Mouse (Mus musculus): Measurements from ENCODE around the gene Cdc42ep4. TPM values are rescaled to one million over a fixed set of nuclear protein-coding genes. Genes with fewer than 3 reads are reported as not detected.

Gene Cdc42ep4
- polyA plus RNA-seq, 1 experiment from 2014 or later = 24.3 TPM

- H3K27ac ChIP-seq (ENCODE audit: poor library complexity, severe bottlenecking) = no peak overlapping the region
- no peaks in the 10 kb centered on the region for H3K9me3 ChIP-seq (replicated peaks)
- ATAC-seq (ENCODE audit: insufficient number of reproducible peaks, low FRiP score) = no peak
- no peaks in the 10 kb centered on the region for H3K27me3 ChIP-seq (replicated peaks)
- 81% methylated on average over 11 of the region's 11 CpGs for WGBS
- no peaks in the 10 kb centered on the region for H3K36me3 ChIP-seq
- H3K9ac ChIP-seq = no peak overlapping the region
- no peak overlapping the region for H3K4me3 ChIP-seq
- no peak overlapping the region for H3K4me2 ChIP-seq
- H3K4me1 ChIP-seq (replicated peaks) = peaks cover 53% of the 10 kb centered on the region
Observed at GRCm38 (mm10) chr11:113787009-113787408, 35.3 kb upstream of the Cdc42ep4 start.

DNA sequence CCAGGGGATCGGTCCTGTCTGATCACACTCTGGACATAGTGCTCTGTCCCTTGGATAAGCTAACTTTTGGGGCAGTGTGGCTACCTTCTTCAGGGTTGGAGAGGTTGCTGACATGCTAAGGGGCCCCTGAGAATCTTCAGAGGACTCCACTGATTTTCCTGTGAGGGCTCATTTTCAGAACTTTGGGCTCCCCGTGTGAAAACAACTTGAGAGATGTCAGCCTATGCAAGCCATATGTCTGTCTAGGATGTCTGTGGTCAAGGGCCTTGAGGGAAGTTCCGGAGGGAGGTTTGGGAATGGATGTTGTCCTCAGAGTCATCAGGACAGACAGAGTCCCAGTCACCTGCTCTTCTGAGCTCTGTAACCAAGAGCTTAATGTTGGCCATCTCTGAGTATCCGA is 34.7 kb upstream of the Cdc42ep4 start:
- Histone ChIP-seq H3K36me3 (no peaks in the 10 kb centered on the region), H3K4me3 (no peak overlapping the region), H3K4me1 (replicated peaks) (peaks cover 51% of the 10 kb centered on the region), H3K27ac (ENCODE audit: poor library complexity, severe bottlenecking) (peak overlapping the region; percentile 80), H3K27me3 (replicated peaks) (no peaks in the 10 kb centered on the region), H3K9ac (peak overlapping the region; percentile 63; the same call in 1 of the 2 replicates), H3K9me3 (replicated peaks) (no peaks in the 10 kb centered on the region), H3K4me2 (peak overlapping the region; percentile 86)
- no peak for ATAC-seq (ENCODE audit: insufficient number of reproducible peaks, low FRiP score)
- WGBS = 43% methylated on average over 4 of the region's 4 CpGs

- WGBS = under 1% methylated on average over 19 of the region's 19 CpGs
- Histone ChIP-seq H3K9ac (peak overlapping the region; percentile 63), H3K27ac (ENCODE audit: poor library complexity, severe bottlenecking) (peak overlapping the region; percentile 80), H3K36me3 (no peaks in the 10 kb centered on the region), H3K9me3 (replicated peaks) (no peaks in the 10 kb centered on the region), H3K27me3 (replicated peaks) (no peaks in the 10 kb centered on the region), H3K4me1 (replicated peaks) (peaks cover 51% of the 10 kb centered on the region), H3K4me2 (peak overlapping the region; percentile 86), H3K4me3 (peak overlapping the region; percentile 40)
- peak; percentile 88 for ATAC-seq (ENCODE audit: insufficient number of reproducible peaks, low FRiP score)
Observed at GRCm38 (mm10) chr11:113785406-113786171, 33.9 kb upstream of the Cdc42ep4 start.

DNA sequence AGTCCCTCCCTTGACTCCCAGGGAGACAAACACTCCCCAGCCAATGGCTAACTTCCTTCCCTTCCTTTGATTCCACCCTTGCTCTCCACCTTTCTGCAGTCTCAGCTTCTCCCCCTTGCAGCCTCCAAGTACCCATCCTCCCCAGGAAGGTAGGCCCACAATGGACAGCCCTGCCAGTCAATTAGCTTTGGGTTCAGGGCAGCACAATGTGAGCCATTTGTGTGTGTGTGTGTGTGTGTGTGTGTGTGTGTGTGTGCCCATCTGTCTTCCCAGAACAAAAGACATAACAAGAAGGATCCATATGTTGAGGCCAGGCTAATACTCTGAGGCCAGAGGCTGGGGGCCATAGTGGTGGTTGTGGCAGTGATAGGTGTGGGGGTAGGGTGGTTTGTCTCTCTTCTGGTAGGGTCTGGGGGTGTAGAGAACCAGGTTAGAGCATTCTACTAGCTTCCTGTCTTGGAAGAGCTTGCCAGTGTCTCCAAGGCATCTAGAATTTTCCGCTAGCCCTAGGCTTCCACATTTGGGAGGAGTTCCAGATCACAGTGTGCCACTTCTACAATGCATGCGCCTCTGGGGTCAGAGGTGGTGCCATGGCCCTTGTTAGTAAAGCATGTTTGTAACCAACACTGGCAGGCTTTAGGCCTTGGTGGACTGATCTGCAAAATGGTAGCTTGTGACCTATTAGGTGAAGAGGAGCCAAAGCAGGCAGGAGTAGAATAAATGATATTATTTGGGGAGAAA is 33.1 kb upstream of the Cdc42ep4 start:
- Histone ChIP-seq H3K27me3 (replicated peaks) (no peaks in the 10 kb centered on the region), H3K4me1 (replicated peaks) (peaks cover 57% of the 10 kb centered on the region), H3K9me3 (replicated peaks) (no peaks in the 10 kb centered on the region), H3K36me3 (no peaks in the 10 kb centered on the region; the same call in 1 of the 2 replicates), H3K9ac (no peak overlapping the region; the same call in 1 of the 2 replicates), H3K4me2 (peak overlapping the region; percentile 86), H3K27ac (ENCODE audit: poor library complexity, severe bottlenecking) (peak overlapping the region; percentile 80), H3K4me3 (peak overlapping the region; percentile 40; the same call in 1 of the 2 replicates)
- no peak for ATAC-seq (ENCODE audit: insufficient number of reproducible peaks, low FRiP score)
- WGBS = 56% methylated on average over 2 of the region's 2 CpGs

- Histone ChIP-seq H3K4me3 (no peak overlapping the region), H3K9me3 (replicated peaks) (no peaks in the 10 kb centered on the region), H3K9ac (no peak overlapping the region), H3K27me3 (replicated peaks) (no peaks in the 10 kb centered on the region), H3K27ac (ENCODE audit: poor library complexity, severe bottlenecking) (no peak overlapping the region), H3K36me3 (no peaks in the 10 kb centered on the region; the same call in 1 of the 2 replicates), H3K4me1 (replicated peaks) (peaks cover 64% of the 10 kb centered on the region), H3K4me2 (no peak overlapping the region)
- no peak for ATAC-seq (ENCODE audit: insufficient number of reproducible peaks, low FRiP score)
- WGBS = 84% methylated on average over 2 of the region's 2 CpGs
Observed at GRCm38 (mm10) chr11:113782496-113782895, 30.8 kb upstream of the Cdc42ep4 start.

DNA sequence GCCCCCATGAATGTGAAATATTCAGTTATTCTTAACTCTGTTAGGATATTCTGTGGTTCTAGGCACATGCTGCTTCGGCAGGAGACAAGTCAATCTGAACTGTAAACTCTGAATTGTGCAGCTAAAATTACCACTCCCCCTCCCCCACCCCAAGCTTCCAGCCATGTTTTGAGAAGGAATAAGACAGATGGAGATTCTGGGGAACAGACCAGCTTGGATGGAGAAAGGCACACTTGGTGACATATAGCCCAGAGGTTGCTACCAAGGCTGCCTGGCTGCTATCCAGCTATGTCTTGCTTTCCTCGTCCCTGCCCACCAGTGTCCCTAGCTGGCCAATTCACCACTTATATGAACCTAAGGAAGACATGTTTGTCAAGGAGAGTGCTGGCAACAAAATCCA is 30.3 kb upstream of the Cdc42ep4 start:
- Histone ChIP-seq H3K27ac (ENCODE audit: poor library complexity, severe bottlenecking) (no peak overlapping the region), H3K9ac (no peak overlapping the region), H3K36me3 (no peaks in the 10 kb centered on the region; the same call in 1 of the 2 replicates), H3K27me3 (replicated peaks) (no peaks in the 10 kb centered on the region), H3K4me3 (no peak overlapping the region), H3K4me1 (replicated peaks) (peaks cover 65% of the 10 kb centered on the region), H3K4me2 (no peak overlapping the region), H3K9me3 (replicated peaks) (no peaks in the 10 kb centered on the region)
- ATAC-seq (ENCODE audit: insufficient number of reproducible peaks, low FRiP score) = no peak
- WGBS = 29% methylated on average over 2 of the region's 2 CpGs

DNA sequence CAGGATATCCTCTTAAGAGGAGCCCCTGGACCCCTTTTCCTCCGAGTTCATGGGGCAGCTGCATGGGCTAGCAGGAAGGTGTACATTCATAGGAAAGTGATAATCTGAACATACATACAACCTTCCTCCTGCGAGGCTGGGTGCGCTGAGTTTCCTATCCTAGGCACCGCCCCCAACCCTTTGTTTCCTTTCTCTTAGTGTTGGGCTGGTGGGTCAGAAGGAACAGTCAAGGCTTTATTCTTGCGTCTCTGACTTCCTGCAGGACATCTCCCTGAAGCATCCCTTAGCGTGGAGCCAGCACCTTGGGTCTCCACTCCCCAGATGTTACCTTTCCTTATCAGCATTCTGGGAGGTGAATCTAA is 28.0 kb upstream of the Cdc42ep4 start:
- 29% methylated on average over 6 of the region's 6 CpGs for WGBS
- Histone ChIP-seq H3K27ac (ENCODE audit: poor library complexity, severe bottlenecking) (no peak overlapping the region), H3K27me3 (replicated peaks) (no peaks in the 10 kb centered on the region), H3K9ac (no peak overlapping the region), H3K9me3 (replicated peaks) (no peaks in the 10 kb centered on the region), H3K36me3 (no peaks in the 10 kb centered on the region; the same call in 1 of the 2 replicates), H3K4me1 (replicated peaks) (peaks cover 48% of the 10 kb centered on the region), H3K4me2 (no peak overlapping the region), H3K4me3 (no peak overlapping the region)
- ATAC-seq (ENCODE audit: insufficient number of reproducible peaks, low FRiP score) = 0 out of 2 replicates have a peak, but pooled peaks have one; percentile 20

- Histone ChIP-seq H3K27me3 (replicated peaks) (no peaks in the 10 kb centered on the region), H3K27ac (ENCODE audit: poor library complexity, severe bottlenecking) (no peak overlapping the region), H3K9ac (no peak overlapping the region; the same call in 1 of the 2 replicates), H3K4me1 (replicated peaks) (peaks cover 44% of the 10 kb centered on the region), H3K4me2 (no peak overlapping the region), H3K4me3 (no peak overlapping the region), H3K9me3 (replicated peaks) (no peaks in the 10 kb centered on the region), H3K36me3 (no peaks in the 10 kb centered on the region; the same call in 1 of the 2 replicates)
- 30% methylated on average over 20 of the region's 20 CpGs for WGBS
- peak; percentile 33; the same call in 1 of the 2 replicates for ATAC-seq (ENCODE audit: insufficient number of reproducible peaks, low FRiP score)
Observed at GRCm38 (mm10) chr11:113778733-113779679, 27.3 kb upstream of the Cdc42ep4 start.

DNA sequence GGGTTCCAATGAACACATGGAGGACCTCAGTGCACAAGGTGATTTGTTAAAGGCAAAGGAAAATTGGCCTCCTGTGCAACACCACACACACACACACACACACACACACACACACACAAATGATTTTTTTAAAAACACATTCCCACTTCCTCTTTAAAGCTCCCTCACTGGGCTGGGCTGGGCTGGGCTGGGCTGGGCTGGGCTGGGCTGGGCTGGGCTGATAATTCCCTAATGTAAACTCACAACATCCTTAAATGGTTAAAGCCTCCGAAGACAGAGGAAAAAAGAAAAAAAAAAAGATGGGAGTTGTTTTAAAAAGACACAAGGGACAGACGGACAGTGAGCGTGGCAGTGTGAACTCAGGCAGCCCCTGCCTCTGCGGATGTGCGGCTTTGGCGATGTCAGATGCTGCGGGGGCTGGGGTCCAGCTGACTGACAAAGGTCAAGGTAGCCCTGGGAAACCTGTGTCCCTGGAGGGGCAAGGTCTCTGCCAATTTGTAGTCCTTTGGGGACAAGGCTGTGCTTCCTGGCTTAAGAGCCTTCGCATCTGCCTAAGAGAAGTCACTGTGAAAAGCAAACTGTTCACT is 26.3 kb upstream of the Cdc42ep4 start:
- no peaks in the 10 kb centered on the region; the same call in 1 of the 2 replicates for H3K36me3 ChIP-seq
- ATAC-seq (ENCODE audit: insufficient number of reproducible peaks, low FRiP score) = no peak
- no peaks in the 10 kb centered on the region for H3K9me3 ChIP-seq (replicated peaks)
- H3K27me3 ChIP-seq (replicated peaks) = no peaks in the 10 kb centered on the region
- no peak overlapping the region for H3K9ac ChIP-seq
- no peak overlapping the region for H3K4me3 ChIP-seq
- no peak overlapping the region for H3K4me2 ChIP-seq
- peaks cover 44% of the 10 kb centered on the region for H3K4me1 ChIP-seq (replicated peaks)
- WGBS = 54% methylated on average over 8 of the region's 8 CpGs
- H3K27ac ChIP-seq (ENCODE audit: poor library complexity, severe bottlenecking) = 0 out of 2 replicates have a peak overlapping the region, but pooled peaks have one; percentile 20

DNA sequence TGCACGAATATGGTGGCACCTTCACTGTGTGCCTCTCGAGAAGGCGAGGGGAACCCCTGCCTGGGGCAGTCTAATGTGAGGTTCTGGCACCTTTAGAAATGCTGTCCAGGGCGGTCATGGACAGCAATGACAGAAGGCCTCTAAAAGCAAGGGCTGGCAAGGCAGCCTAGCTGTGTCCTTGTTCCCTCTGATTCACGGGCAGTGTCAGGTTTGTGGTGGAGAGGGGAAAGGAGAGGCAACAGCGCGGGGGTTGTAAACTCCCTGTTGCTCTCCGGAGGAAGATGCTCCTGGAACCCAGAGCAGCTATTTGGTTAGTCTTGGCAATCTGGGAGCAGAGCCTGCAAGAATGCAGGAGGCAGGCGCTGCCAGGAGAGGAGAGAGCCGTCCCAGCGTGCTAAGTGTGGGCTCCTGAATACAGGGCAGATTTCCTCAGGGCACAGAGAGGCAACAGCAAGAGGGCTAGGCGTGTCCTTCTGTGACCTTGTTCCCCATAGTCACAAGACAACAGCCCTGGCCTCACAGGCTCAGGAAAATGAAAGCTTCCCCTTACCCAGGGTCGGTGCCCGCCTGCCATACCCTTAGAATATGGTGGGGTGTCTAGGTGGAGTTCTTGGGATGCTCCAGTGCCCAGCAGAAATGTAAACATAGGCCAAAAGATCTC is 25.3 kb upstream of the Cdc42ep4 start:
- H3K36me3 ChIP-seq = no peaks in the 10 kb centered on the region; the same call in 1 of the 2 replicates
- no peak overlapping the region for H3K4me2 ChIP-seq
- H3K27me3 ChIP-seq (replicated peaks) = no peaks in the 10 kb centered on the region
- no peak overlapping the region for H3K9ac ChIP-seq
- no peaks in the 10 kb centered on the region for H3K9me3 ChIP-seq (replicated peaks)
- H3K4me3 ChIP-seq = no peak overlapping the region
- H3K27ac ChIP-seq (ENCODE audit: poor library complexity, severe bottlenecking) = no peak overlapping the region
- 60% methylated on average over 14 of the region's 14 CpGs for WGBS
- H3K4me1 ChIP-seq (replicated peaks) = peaks cover 38% of the 10 kb centered on the region
- no peak for ATAC-seq (ENCODE audit: insufficient number of reproducible peaks, low FRiP score)

All from heart, embryonic 12.5 days (tissue).